Mouse (Mus musculus): ENCODE results near the gene Numbl. TPM values are rescaled to one million over a fixed set of nuclear protein-coding genes. Genes with fewer than 3 reads are reported as not detected.

The Numbl gene
- polyA plus RNA-seq, 1 experiment from 2014 or later: 16.2 TPM

DNA sequence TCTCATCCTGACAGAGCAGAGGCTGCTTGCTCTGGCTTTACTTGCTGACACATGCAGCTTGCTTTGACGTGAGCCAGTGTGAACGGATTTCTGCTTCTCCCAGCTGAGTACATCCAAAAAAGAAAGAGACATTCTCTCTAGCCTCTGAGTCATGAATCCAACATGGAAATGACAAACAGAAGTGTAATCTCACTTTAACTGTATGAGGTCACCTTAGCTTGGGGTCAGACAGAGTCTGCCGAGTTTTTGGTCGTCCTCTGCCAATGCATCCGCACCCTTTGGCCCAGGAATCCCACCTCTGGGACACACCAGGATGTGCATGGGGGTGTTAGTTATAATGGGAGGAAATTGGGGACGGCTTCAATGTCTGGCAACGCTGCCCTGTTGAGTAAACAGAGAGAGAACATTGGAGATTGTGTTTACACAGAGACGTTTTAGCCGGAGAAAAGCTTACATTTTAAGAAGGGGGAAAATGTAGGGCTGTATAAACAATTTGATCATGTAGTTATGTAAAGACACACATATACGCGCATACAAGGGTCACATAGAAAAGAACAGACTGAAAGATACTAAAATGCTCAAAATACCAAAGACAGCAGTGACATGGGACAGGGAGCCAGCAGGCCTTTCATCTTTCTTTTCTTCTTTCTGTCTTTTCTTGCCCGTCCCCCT, 33.7 kb downstream of the Numbl start:
- WGBS: 11% methylated on average over 12 of the region's 12 CpGs
- Histone ChIP-seq H3K27me3 (ENCODE audit: insufficient read depth, low read length) (no peaks in the 10 kb centered on the region), H3K9me3 (ENCODE audit: low read depth, low read length) (no peaks in the 10 kb centered on the region; the same call in 1 of the 2 replicates), H3K27ac (ENCODE audit: low read depth) (peak overlapping the region; percentile 89), H3K36me3 (ENCODE audit: insufficient read depth) (no peaks in the 10 kb centered on the region), H3K4me3 (ENCODE audit: low read depth, low read length) (no peak overlapping the region), H3K4me1 (ENCODE audit: insufficient read depth) (0 out of 2 replicates have a peak, but pooled peaks cover 3% of the 10 kb centered on the region), H3K4me2 (peak overlapping the region; percentile 44), H3K9ac (no peak overlapping the region)
- ATAC-seq (ENCODE audit: insufficient read depth) (peak; percentile 92), DNase-seq (peak; percentile 89)
- TF ChIP-seq CTCF (IDR thresholded peaks at IDR 0.05; ENCODE audit: low read depth): no peak

DNA sequence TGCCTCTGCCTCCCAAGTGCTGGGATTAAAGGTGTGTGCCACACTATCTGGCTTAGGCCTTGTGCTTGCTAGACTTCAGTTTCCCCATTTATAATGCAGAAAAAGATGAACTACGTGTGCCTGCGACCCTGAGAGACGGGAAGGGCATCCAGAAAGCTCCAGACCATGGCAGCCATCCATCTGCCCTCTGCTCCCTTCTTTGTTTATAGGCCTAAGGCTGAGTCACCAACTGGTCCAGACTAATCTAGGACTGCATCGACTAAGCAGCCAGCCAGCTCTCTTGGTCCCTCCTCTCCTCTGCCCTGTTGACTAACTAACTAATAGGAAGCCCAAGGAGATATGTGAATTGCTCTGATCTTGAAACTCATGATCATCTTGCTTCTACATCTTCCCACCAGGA, 37.7 kb downstream of the Numbl start:
- Histone ChIP-seq H3K4me1 (ENCODE audit: insufficient read depth) (peaks cover 6% of the 10 kb centered on the region; the same call in 1 of the 2 replicates), H3K9ac (no peak overlapping the region), H3K9me3 (ENCODE audit: low read depth, low read length) (no peaks in the 10 kb centered on the region), H3K27ac (ENCODE audit: low read depth) (no peak overlapping the region), H3K27me3 (ENCODE audit: insufficient read depth, low read length) (no peaks in the 10 kb centered on the region), H3K36me3 (ENCODE audit: insufficient read depth) (no peaks in the 10 kb centered on the region), H3K4me3 (ENCODE audit: low read depth, low read length) (no peak overlapping the region), H3K4me2 (no peak overlapping the region)
- WGBS: 62% methylated on average over 4 of the region's 4 CpGs
- ATAC-seq (ENCODE audit: insufficient read depth) (no peak), DNase-seq (no peak)
- TF ChIP-seq CTCF (IDR thresholded peaks at IDR 0.05; ENCODE audit: low read depth): no peak

DNA sequence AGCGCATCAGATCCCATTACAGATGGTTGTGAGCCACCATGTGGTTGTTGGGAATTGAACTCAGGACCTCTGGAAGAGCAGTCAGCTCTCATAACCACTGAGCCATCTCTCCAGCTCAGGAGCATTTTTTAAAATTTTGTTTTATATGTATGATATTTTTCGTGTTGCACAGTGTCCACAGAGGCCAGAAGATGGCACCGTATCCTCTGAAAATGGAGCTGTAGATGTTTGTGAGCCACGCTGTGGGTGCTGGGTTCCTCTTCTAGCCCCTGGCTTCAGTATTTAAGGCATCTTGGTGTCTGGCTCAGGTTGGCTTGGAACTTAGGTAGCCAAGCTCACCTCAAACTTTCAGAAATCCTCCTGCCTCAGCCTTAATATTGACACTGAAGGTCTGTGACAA, 38.3 kb downstream of the Numbl start:
- Histone ChIP-seq H3K4me2 (no peak overlapping the region), H3K36me3 (ENCODE audit: insufficient read depth) (no peaks in the 10 kb centered on the region), H3K27ac (ENCODE audit: low read depth) (no peak overlapping the region), H3K4me3 (ENCODE audit: low read depth, low read length) (no peak overlapping the region), H3K9me3 (ENCODE audit: low read depth, low read length) (no peaks in the 10 kb centered on the region), H3K9ac (no peak overlapping the region), H3K4me1 (ENCODE audit: insufficient read depth) (peaks cover 4% of the 10 kb centered on the region; the same call in 1 of the 2 replicates), H3K27me3 (ENCODE audit: insufficient read depth, low read length) (no peaks in the 10 kb centered on the region)
- no peak for ATAC-seq (ENCODE audit: insufficient read depth)
- WGBS: 92% methylated on average over 4 of the region's 4 CpGs
- no peak for TF ChIP-seq CTCF (IDR thresholded peaks at IDR 0.05; ENCODE audit: low read depth)
- no peak for DNase-seq

DNA sequence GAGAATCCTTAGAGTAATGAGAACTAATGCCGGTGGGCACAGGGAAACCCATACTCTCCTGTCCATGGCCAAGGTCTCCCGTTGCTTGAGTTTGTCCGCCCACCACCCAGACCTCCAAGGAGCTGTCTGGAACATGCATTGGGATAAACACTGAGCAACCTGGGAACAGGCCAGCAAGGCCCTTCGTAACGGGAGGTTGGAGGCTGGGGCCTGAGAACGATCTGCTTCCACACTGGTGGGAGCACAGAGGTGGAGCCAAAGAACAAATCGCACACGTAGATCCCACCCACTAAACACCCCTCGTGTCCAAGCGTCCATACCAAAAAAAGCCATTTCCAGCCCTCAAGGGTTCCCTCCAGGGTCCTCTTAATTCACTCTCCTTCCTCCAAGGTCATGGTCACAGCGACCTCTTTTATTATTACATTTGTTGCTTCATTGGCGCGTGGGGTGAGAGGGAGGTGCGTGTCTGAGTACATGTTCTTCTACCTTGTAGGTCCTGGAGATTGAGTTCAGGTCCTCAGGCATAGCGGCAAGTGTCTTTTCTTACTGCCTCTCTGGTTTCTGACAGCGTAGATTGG, 39.9 kb downstream of the Numbl start:
- Histone ChIP-seq H3K27ac (ENCODE audit: low read depth) (peak overlapping the region; percentile 27; the same call in 1 of the 2 replicates), H3K4me2 (no peak overlapping the region), H3K4me3 (ENCODE audit: low read depth, low read length) (no peak overlapping the region), H3K9me3 (ENCODE audit: low read depth, low read length) (no peaks in the 10 kb centered on the region), H3K27me3 (ENCODE audit: insufficient read depth, low read length) (no peaks in the 10 kb centered on the region), H3K4me1 (ENCODE audit: insufficient read depth) (peaks cover 3% of the 10 kb centered on the region; the same call in 1 of the 2 replicates), H3K9ac (no peak overlapping the region), H3K36me3 (ENCODE audit: insufficient read depth) (no peaks in the 10 kb centered on the region)
- no peak for ATAC-seq (ENCODE audit: insufficient read depth)
- no peak for DNase-seq
- WGBS: 75% methylated on average over 16 of the region's 16 CpGs
- no peak for TF ChIP-seq CTCF (IDR thresholded peaks at IDR 0.05; ENCODE audit: low read depth)

DNA sequence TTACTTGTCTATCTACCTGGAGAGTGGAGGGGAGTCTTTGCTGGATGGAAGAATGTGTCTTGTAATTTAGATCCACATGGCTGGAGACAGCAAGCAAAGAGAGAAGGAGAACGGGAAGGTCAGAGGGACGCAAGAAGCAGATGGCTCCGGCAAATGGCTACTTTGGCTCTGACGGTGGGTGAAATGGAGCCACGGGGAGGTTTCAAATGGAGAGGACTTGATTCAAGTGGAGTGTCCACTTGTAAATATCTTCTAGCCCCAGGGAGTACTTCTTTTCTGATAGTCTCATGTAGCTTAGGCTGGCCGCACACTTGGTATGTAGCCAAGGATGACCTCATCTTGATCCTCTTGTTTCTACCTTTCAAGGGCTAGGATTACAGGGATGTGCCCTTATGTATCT, 40.6 kb downstream of the Numbl start:
- no peak for TF ChIP-seq CTCF (IDR thresholded peaks at IDR 0.05; ENCODE audit: low read depth)
- no peaks in the 10 kb centered on the region for H3K27me3 ChIP-seq (ENCODE audit: insufficient read depth, low read length)
- no peak overlapping the region for H3K27ac ChIP-seq (ENCODE audit: low read depth)
- peaks cover 3% of the 10 kb centered on the region; the same call in 1 of the 2 replicates for H3K4me1 ChIP-seq (ENCODE audit: insufficient read depth)
- 77% methylated on average over 6 of the region's 6 CpGs for WGBS
- ATAC-seq (ENCODE audit: insufficient read depth) (no peak), DNase-seq (no peak)
- H3K4me2 ChIP-seq: no peak overlapping the region
- H3K9ac ChIP-seq: no peak overlapping the region
- no peak overlapping the region for H3K4me3 ChIP-seq (ENCODE audit: low read depth, low read length)
- no peaks in the 10 kb centered on the region for H3K9me3 ChIP-seq (ENCODE audit: low read depth, low read length)
- no peaks in the 10 kb centered on the region for H3K36me3 ChIP-seq (ENCODE audit: insufficient read depth)

DNA sequence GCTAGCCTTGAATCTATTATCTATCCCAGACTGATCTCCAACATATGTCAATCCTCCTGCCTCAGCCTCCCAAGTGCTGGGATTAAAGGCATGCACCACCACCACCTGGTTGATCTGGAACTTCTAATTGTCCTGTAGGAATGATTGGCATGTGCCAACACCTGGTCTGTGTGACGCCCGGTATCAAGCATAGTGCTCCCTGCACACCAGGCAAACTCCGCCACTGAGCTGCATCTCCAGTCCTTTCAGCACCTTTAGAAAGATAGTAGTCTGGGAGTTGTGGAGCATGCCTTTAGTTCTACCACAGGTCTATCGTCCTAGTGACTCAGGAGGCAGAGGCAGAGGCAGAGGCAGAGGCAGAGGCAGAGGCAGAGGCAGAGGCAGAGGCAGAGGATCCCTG, 42.1 kb downstream of the Numbl start:
- no peak overlapping the region for H3K4me2 ChIP-seq
- WGBS: 72% methylated on average over 4 of the region's 4 CpGs
- H3K4me1 ChIP-seq (ENCODE audit: insufficient read depth): peaks cover 3% of the 10 kb centered on the region; the same call in 1 of the 2 replicates
- peaks cover 2% of the 10 kb centered on the region; the same call in 1 of the 2 replicates for H3K36me3 ChIP-seq (ENCODE audit: insufficient read depth)
- H3K27me3 ChIP-seq (ENCODE audit: insufficient read depth, low read length): no peaks in the 10 kb centered on the region
- no peak for ATAC-seq (ENCODE audit: insufficient read depth)
- H3K4me3 ChIP-seq (ENCODE audit: low read depth, low read length): no peak overlapping the region
- DNase-seq: no peak
- H3K9me3 ChIP-seq (ENCODE audit: low read depth, low read length): no peaks in the 10 kb centered on the region
- H3K27ac ChIP-seq (ENCODE audit: low read depth): no peak overlapping the region
- no peak overlapping the region for H3K9ac ChIP-seq
- no peak for TF ChIP-seq CTCF (IDR thresholded peaks at IDR 0.05; ENCODE audit: low read depth)

DNA sequence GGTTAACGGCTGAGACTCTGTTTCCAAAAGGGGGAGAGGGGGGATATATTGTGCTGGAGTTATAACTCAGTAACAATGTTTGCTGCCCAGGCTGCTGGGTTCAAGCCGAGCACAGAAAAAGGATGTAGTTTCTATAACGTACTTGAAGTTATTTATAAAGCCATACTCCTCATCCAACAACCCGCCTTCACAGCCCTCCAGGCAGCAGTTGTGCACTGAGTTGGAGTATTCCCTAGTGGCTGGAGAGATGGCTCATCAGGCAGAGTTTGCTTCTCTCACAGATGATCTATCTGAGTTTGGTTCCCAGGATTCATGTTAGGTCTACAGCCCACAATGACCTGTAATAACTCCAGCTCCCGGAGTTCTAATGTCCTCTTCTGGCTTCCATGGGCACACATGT, 42.6 kb downstream of the Numbl start:
- Histone ChIP-seq H3K9ac (no peak overlapping the region), H3K27me3 (ENCODE audit: insufficient read depth, low read length) (no peaks in the 10 kb centered on the region), H3K4me3 (ENCODE audit: low read depth, low read length) (no peak overlapping the region), H3K27ac (ENCODE audit: low read depth) (no peak overlapping the region), H3K36me3 (ENCODE audit: insufficient read depth) (peaks cover 3% of the 10 kb centered on the region; the same call in 1 of the 2 replicates), H3K9me3 (ENCODE audit: low read depth, low read length) (no peaks in the 10 kb centered on the region), H3K4me1 (ENCODE audit: insufficient read depth) (peaks cover 3% of the 10 kb centered on the region; the same call in 1 of the 2 replicates), H3K4me2 (no peak overlapping the region)
- no peak for TF ChIP-seq CTCF (IDR thresholded peaks at IDR 0.05; ENCODE audit: low read depth)
- 65% methylated on average over 5 of the region's 5 CpGs for WGBS
- DNase-seq: no peak
- ATAC-seq (ENCODE audit: insufficient read depth): no peak
